Mouse (Mus musculus) stomach, embryonic 16.5 days (tissue): ENCODE data around the gene Chpf2. TPM values are rescaled to one million over a fixed set of nuclear protein-coding genes. Genes with fewer than 3 reads are reported as not detected.
A peak's percentile ranks its signal among the peaks of the same experiment; 100 is the strongest.

Experiments used
- ATAC-seq: fragments of 200-750 bp; cut with Nextera tagmentation; 2 replicates; pipeline ENCODE4 v1.8.0; 2017; ENCODE audit warnings: moderate number of reproducible peaks, moderate TSS enrichment; ENCODE audit not compliant: insufficient read depth, low FRiP score
- H3K27ac ChIP-seq: fragments of 300-500 bp; sonication (generic); 2 replicates; pipeline ENCODE4 v1.5.1; 2014; ENCODE audit warnings: low read length
- H3K27me3 ChIP-seq: fragments of 300-500 bp; sonication (generic); 2 replicates; pipeline ENCODE4 v1.6.1; 2014; ENCODE audit warnings: low read length, control low read depth, mixed read lengths; ENCODE audit not compliant: control insufficient read depth, insufficient read depth
- H3K36me3 ChIP-seq: fragments of 300-500 bp; sonication (generic); 2 replicates; pipeline ENCODE4 v1.6.1; 2014; ENCODE audit warnings: low read length; ENCODE audit not compliant: control insufficient read depth, insufficient read depth
- H3K4me1 ChIP-seq: fragments of 300-500 bp; sonication (generic); 2 replicates; pipeline ENCODE4 v1.6.1; 2014; ENCODE audit warnings: low read length, control low read depth, mixed read lengths; ENCODE audit not compliant: control insufficient read depth, insufficient read depth
- H3K4me2 ChIP-seq: fragments of 300-500 bp; sonication (generic); 2 replicates; pipeline ENCODE4 v1.6.1; 2014; ENCODE audit warnings: low read depth, low read length, mixed read lengths
- H3K4me3 ChIP-seq: fragments of 300-500 bp; sonication (generic); replicated peaks from 2 replicates; pipeline ENCODE4 v1.5.1; 2014; ENCODE audit warnings: mild to moderate bottlenecking, low read length
- H3K9ac ChIP-seq: fragments of 300-500 bp; sonication (generic); 2 replicates; pipeline ENCODE4 v1.6.1; 2014; ENCODE audit warnings: low read length
- H3K9me3 ChIP-seq: fragments of 300-500 bp; sonication (generic); replicated peaks from 2 replicates; pipeline ENCODE4 v1.6.1; 2016; ENCODE audit warnings: low read length, control low read depth; ENCODE audit not compliant: control insufficient read depth
- WGBS: fragments of 180-500 bp; shearing (Covaris S2); extraction: QIAGEN DNeasy Blood & Tissue Kit; methylation state at CpG from one replicate; pipeline ENCODE4 v1.1.7; 2014; 5-methylcytosine and 5-hydroxymethylcytosine counted together
- polyA plus RNA-seq: library from polyadenylated mRNA; unstranded; fragments of >200 nt; fragmentation: Nextera tagmentation; extraction: Ambion mirVana; gene quantifications from 2 replicates; pipeline ENCODE4 v1.2.1, GENCODE M21; 2015

The Chpf2 gene
- polyA plus RNA-seq, 1 experiment from 2014 or later = 21.8 TPM

GRCm38 (mm10) chr5:24623041-24623985 is 36.8 kb downstream of the Chpf2 start:
- no peaks in the 10 kb centered on the region for H3K9me3 ChIP-seq
- H3K36me3 ChIP-seq = no peaks in the 10 kb centered on the region
- 0 out of 2 replicates have a peak, but pooled peaks cover 5% of the 10 kb centered on the region for H3K4me1 ChIP-seq
- 42% methylated on average over 8 of the region's 8 CpGs for WGBS
- ATAC-seq = no peak
- peak overlapping the region; percentile 68 for H3K4me2 ChIP-seq
- H3K27ac ChIP-seq = no peak overlapping the region
- H3K9ac ChIP-seq = peak overlapping the region; percentile 75
- H3K27me3 ChIP-seq = peaks cover 15% of the 10 kb centered on the region
- H3K4me3 ChIP-seq = no peak overlapping the region

GRCm38 (mm10) chr5:24623986-24624821 is 37.7 kb downstream of the Chpf2 start, which contains the start of gene Smarcd3:
TSS of gene Smarcd3 (minus strand) at chr5:24624411.
- no peaks in the 10 kb centered on the region for H3K36me3 ChIP-seq
- H3K4me3 ChIP-seq = peak within 1 kb of the TSS; percentile 54
- ATAC-seq = peak; percentile 74
- H3K27ac ChIP-seq = no peak within 1 kb of the TSS
- WGBS = 4% methylated on average over 37 of the region's 37 CpGs
- H3K27me3 ChIP-seq = peaks cover 15% of the 10 kb centered on the region
- no peaks in the 10 kb centered on the region for H3K9me3 ChIP-seq
- peak within 1 kb of the TSS; percentile 68 for H3K4me2 ChIP-seq
- H3K9ac ChIP-seq = peak within 1 kb of the TSS; percentile 75
- H3K4me1 ChIP-seq = 0 out of 2 replicates have a peak, but pooled peaks cover 5% of the 10 kb centered on the region

- no peak overlapping the region for H3K4me3 ChIP-seq
- peak overlapping the region; percentile 68; the same call in 1 of the 2 replicates for H3K4me2 ChIP-seq
- ATAC-seq = no peak
- WGBS = 38% methylated on average over 4 of the region's 4 CpGs
- H3K36me3 ChIP-seq = no peaks in the 10 kb centered on the region
- 0 out of 2 replicates have a peak, but pooled peaks cover 5% of the 10 kb centered on the region for H3K4me1 ChIP-seq
- H3K9ac ChIP-seq = peak overlapping the region; percentile 75; the same call in 1 of the 2 replicates
- no peak overlapping the region for H3K27ac ChIP-seq
- no peaks in the 10 kb centered on the region for H3K9me3 ChIP-seq
- H3K27me3 ChIP-seq = peaks cover 15% of the 10 kb centered on the region
Observed at GRCm38 (mm10) chr5:24624822-24625120, 38.2 kb downstream of the Chpf2 start.

GRCm38 (mm10) chr5:24629712-24630111 is 43.2 kb downstream of the Chpf2 start:
- no peaks in the 10 kb centered on the region for H3K9me3 ChIP-seq
- WGBS = 50% methylated on average over 3 of the region's 3 CpGs

GRCm38 (mm10) chr5:24635093-24635492 is 48.6 kb downstream of the Chpf2 start:
- no peaks in the 10 kb centered on the region for H3K4me1 ChIP-seq
- ATAC-seq = no peak
- 57% methylated on average over 1 of the region's 1 CpGs for WGBS
- no peak overlapping the region for H3K4me3 ChIP-seq
- H3K27me3 ChIP-seq = no peaks in the 10 kb centered on the region
- H3K4me2 ChIP-seq = no peak overlapping the region
- H3K9ac ChIP-seq = no peak overlapping the region
- H3K36me3 ChIP-seq = no peaks in the 10 kb centered on the region
- H3K9me3 ChIP-seq = no peaks in the 10 kb centered on the region
- H3K27ac ChIP-seq = no peak overlapping the region

More at GRCm38 (mm10) chr5:24629712-24630111, 43.2 kb downstream of the Chpf2 start:
- H3K4me3 ChIP-seq = no peak overlapping the region
- no peak overlapping the region for H3K27ac ChIP-seq
- no peak overlapping the region for H3K4me2 ChIP-seq
- H3K36me3 ChIP-seq = no peaks in the 10 kb centered on the region
- no peak overlapping the region for H3K9ac ChIP-seq
- H3K4me1 ChIP-seq = no peaks in the 10 kb centered on the region
- peaks cover 2% of the 10 kb centered on the region; the same call in 1 of the 2 replicates for H3K27me3 ChIP-seq
- ATAC-seq = no peak

- no peak for ATAC-seq
- WGBS = 72% methylated on average over 6 of the region's 6 CpGs
- Histone ChIP-seq H3K9me3 (no peaks in the 10 kb centered on the region), H3K4me1 (no peaks in the 10 kb centered on the region), H3K9ac (no peak overlapping the region), H3K4me3 (no peak overlapping the region), H3K4me2 (no peak overlapping the region), H3K36me3 (no peaks in the 10 kb centered on the region), H3K27me3 (no peaks in the 10 kb centered on the region), H3K27ac (no peak overlapping the region)
Observed at GRCm38 (mm10) chr5:24635526-24636141, 49.1 kb downstream of the Chpf2 start.

- no peak overlapping the region for H3K4me2 ChIP-seq
- WGBS = 74% methylated on average over 4 of the region's 4 CpGs
- no peaks in the 10 kb centered on the region for H3K9me3 ChIP-seq
- no peak overlapping the region for H3K4me3 ChIP-seq
- no peaks in the 10 kb centered on the region for H3K36me3 ChIP-seq
- no peak overlapping the region for H3K27ac ChIP-seq
- no peak overlapping the region for H3K9ac ChIP-seq
- no peaks in the 10 kb centered on the region for H3K27me3 ChIP-seq
- no peaks in the 10 kb centered on the region for H3K4me1 ChIP-seq
- no peak for ATAC-seq
Observed at GRCm38 (mm10) chr5:24636987-24637386, 50.4 kb downstream of the Chpf2 start.

GRCm38 (mm10) chr5:24638131-24638530 is 51.6 kb downstream of the Chpf2 start:
- Histone ChIP-seq H3K9me3 (no peaks in the 10 kb centered on the region), H3K27ac (no peak overlapping the region), H3K4me3 (no peak overlapping the region), H3K27me3 (no peaks in the 10 kb centered on the region), H3K4me1 (no peaks in the 10 kb centered on the region), H3K36me3 (no peaks in the 10 kb centered on the region), H3K4me2 (no peak overlapping the region), H3K9ac (no peak overlapping the region)
- 46% methylated on average over 6 of the region's 6 CpGs for WGBS
- ATAC-seq = no peak
